Mouse (Mus musculus) spleen, adult 2 months (tissue): ENCODE data around the gene Tm7sf3. TPM values are rescaled to one million over a fixed set of nuclear protein-coding genes. Genes with fewer than 3 reads are reported as not detected.

ENCODE experiments used
- DNase-seq, 2 experiments: peaks; one replicate each; pipeline versions ENCODE4 v3.0.0 to v3.0.0-alpha.2; 2012 to 2021; ENCODE audit warnings: low spot score in 2 of 2, low read depth in 1 of 2
- H3K27ac ChIP-seq: fragments of 200-500 bp; 2 replicates; pipeline ENCODE4 v1.5.1; 2012; ENCODE audit warnings: low read length, inconsistent platforms; ENCODE audit not compliant: insufficient read depth
- H3K27me3 ChIP-seq: fragments of 200-500 bp; 2 replicates; pipeline ENCODE4 v1.6.1; 2012; ENCODE audit warnings: mild to moderate bottlenecking, moderate library complexity, low read length, inconsistent platforms; ENCODE audit not compliant: control insufficient read depth, insufficient read depth
- H3K36me3 ChIP-seq: fragments of 200-500 bp; 2 replicates; pipeline ENCODE4 v1.6.1; 2012; ENCODE audit warnings: mild to moderate bottlenecking, low read length, inconsistent platforms; ENCODE audit not compliant: control insufficient read depth, insufficient read depth
- H3K4me1 ChIP-seq: fragments of 200-500 bp; 2 replicates; pipeline ENCODE4 v1.6.1; 2011; ENCODE audit warnings: inconsistent platforms; ENCODE audit not compliant: control insufficient read depth, insufficient read depth, insufficient read length
- H3K4me3 ChIP-seq: fragments of 200-500 bp; 2 replicates; pipeline ENCODE4 v1.5.1; 2011; ENCODE audit warnings: mild to moderate bottlenecking, inconsistent platforms; ENCODE audit not compliant: insufficient read depth, insufficient read length; ENCODE audit errors: extremely low read depth
- CTCF ChIP-seq: fragments of 200-500 bp; IDR thresholded peaks from 2 replicates; pipeline ENCODE4 v1.5.1; 2011; ENCODE audit warnings: mild to moderate bottlenecking, inconsistent platforms; ENCODE audit not compliant: insufficient read depth, insufficient read length, insufficient replicate concordance; ENCODE audit errors: extremely low read depth
- POLR2A ChIP-seq: fragments of 200-500 bp; IDR thresholded peaks from 2 replicates; pipeline ENCODE4 v1.6.1; 2011; ENCODE audit warnings: low read depth, low read length, inconsistent platforms
- WGBS: fragments of 180-500 bp; shearing (Covaris S2); methylation state at CpG from one replicate; pipeline ENCODE4 v1.1.7; 2018; 5-methylcytosine and 5-hydroxymethylcytosine counted together
- polyA plus RNA-seq: library from polyadenylated mRNA; depleted of rRNA; stranded (reverse); fragments of >200 nt; gene quantifications from 2 replicates; pipeline ENCODE4 v1.2.3, GENCODE M21; 2012

Tm7sf3 gene
- polyA plus RNA-seq, 1 experiment, result 8.5 TPM

GRCm38 (mm10) chr6:146632403-146632802 is 10.2 kb downstream of the Tm7sf3 start:
- H3K36me3 ChIP-seq, result no peaks in the 10 kb centered on the region
- WGBS, result 92% methylated on average over 9 of the region's 9 CpGs
- H3K27ac ChIP-seq, result no peak overlapping the region
- no peaks in the 10 kb centered on the region for H3K27me3 ChIP-seq
- no peak for DNase-seq
- peaks cover 5% of the 10 kb centered on the region; the same call in 1 of the 2 replicates for H3K4me1 ChIP-seq
- TF ChIP-seq POLR2A, result no peak
- TF ChIP-seq CTCF, result no peak
- H3K4me3 ChIP-seq, result no peak overlapping the region

- no peak for DNase-seq
- no peak overlapping the region for H3K27ac ChIP-seq
- WGBS, result 90% methylated on average over 8 of the region's 8 CpGs
- H3K4me1 ChIP-seq, result peaks cover 5% of the 10 kb centered on the region; the same call in 1 of the 2 replicates
- H3K27me3 ChIP-seq, result no peaks in the 10 kb centered on the region
- TF ChIP-seq POLR2A, result no peak
- TF ChIP-seq CTCF, result no peak
- no peaks in the 10 kb centered on the region for H3K36me3 ChIP-seq
- H3K4me3 ChIP-seq, result no peak overlapping the region
Observed at GRCm38 (mm10) chr6:146631847-146632246, 10.8 kb downstream of the Tm7sf3 start.

- TF ChIP-seq CTCF (no peak), POLR2A (no peak)
- Histone ChIP-seq H3K27me3 (no peaks in the 10 kb centered on the region), H3K27ac (no peak overlapping the region), H3K4me1 (peaks cover 5% of the 10 kb centered on the region; the same call in 1 of the 2 replicates), H3K36me3 (no peaks in the 10 kb centered on the region), H3K4me3 (no peak overlapping the region)
- DNase-seq, result no peak
- WGBS, result 78% methylated on average over 4 of the region's 4 CpGs
Observed at GRCm38 (mm10) chr6:146630961-146631360, 11.7 kb downstream of the Tm7sf3 start.

GRCm38 (mm10) chr6:146629781-146630756 is 12.6 kb downstream of the Tm7sf3 start:
- 75% methylated on average over 9 of the region's 9 CpGs for WGBS
- DNase-seq, result no peak
- H3K27ac ChIP-seq, result 0 out of 2 replicates have a peak overlapping the region, but pooled peaks have one; percentile 18

GRCm38 (mm10) chr6:146628123-146628522 is 14.5 kb downstream of the Tm7sf3 start:
- H3K27me3 ChIP-seq, result no peaks in the 10 kb centered on the region
- no peak overlapping the region for H3K4me3 ChIP-seq
- 0 out of 2 replicates have a peak, but pooled peaks cover 1% of the 10 kb centered on the region for H3K36me3 ChIP-seq
- 90% methylated on average over 3 of the region's 3 CpGs for WGBS
- no peak for TF ChIP-seq POLR2A
- peaks cover 2% of the 10 kb centered on the region; the same call in 1 of the 2 replicates for H3K4me1 ChIP-seq
- DNase-seq, result no peak
- H3K27ac ChIP-seq, result no peak overlapping the region

More at GRCm38 (mm10) chr6:146629781-146630756, 12.6 kb downstream of the Tm7sf3 start:
- Histone ChIP-seq H3K27me3 (no peaks in the 10 kb centered on the region), H3K4me1 (peaks cover 5% of the 10 kb centered on the region; the same call in 1 of the 2 replicates), H3K4me3 (no peak overlapping the region), H3K36me3 (no peaks in the 10 kb centered on the region)
- no peak for TF ChIP-seq POLR2A
- no peak for TF ChIP-seq CTCF

- H3K4me3 ChIP-seq, result no peak overlapping the region
- no peak overlapping the region for H3K27ac ChIP-seq
- WGBS, result 90% methylated on average over 2 of the region's 2 CpGs
- H3K4me1 ChIP-seq, result no peaks in the 10 kb centered on the region
- no peak for DNase-seq
- peaks cover 7% of the 10 kb centered on the region; the same call in 1 of the 2 replicates for H3K36me3 ChIP-seq
- no peaks in the 10 kb centered on the region for H3K27me3 ChIP-seq
- TF ChIP-seq CTCF (no peak), POLR2A (no peak)
Observed at GRCm38 (mm10) chr6:146616670-146617069, 26.0 kb downstream of the Tm7sf3 start.
